Mouse (Mus musculus): ENCODE data around the gene Atxn1.

DNA sequence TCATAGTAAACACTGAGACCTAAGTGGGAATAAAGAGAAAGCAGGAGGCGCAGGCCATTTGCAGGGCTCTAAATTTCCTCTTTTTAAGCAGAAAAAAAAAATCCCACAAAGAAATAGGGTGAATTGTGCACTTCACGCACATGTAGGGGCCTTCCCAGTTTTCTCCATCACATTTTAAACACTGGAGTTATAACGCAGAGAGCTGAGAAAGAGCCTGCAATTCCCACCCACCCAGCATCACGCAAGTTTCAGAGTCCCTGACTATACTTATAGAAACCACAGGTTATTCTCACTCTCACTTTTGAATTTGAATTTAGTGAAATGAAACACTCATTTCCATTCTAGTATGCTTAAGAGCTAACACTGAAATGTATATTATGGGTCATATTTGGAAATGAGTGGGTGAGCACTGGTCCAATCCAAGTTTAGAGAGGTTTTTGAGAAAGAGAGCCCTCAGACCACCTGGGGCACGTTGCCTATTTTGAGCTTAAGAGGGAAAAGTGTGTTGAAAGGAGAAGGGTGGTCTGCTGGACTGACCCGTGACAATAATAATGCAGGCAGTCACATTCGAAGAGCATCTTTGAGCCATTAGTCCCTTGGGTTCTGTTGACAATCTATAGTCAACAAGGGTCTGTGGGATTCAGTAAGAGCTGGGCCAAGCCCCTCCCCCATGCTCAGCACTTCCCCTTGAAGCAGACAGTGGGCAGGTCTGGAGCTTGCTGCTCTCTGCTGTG, 279.1 kb downstream of the Atxn1 start:
- TF ChIP-seq EP300 (IDR thresholded peaks at IDR 0.05; ENCODE audit: insufficient read depth, low read depth, low read length) (no peak), CTCF (IDR thresholded peaks at IDR 0.05) (no peak), POLR2A (IDR thresholded peaks at IDR 0.05; ENCODE audit: insufficient read depth, low read depth, low read length) (no peak)

Data from heart, adult 2 months (tissue).